Mouse (Mus musculus) brain, adult 2 months (tissue): Measurements from ENCODE around the gene Kmt5a.
"Not testable (repeated sequence)": the region's sequence is repeated elsewhere in the genome, so short reads cannot be mapped to it uniquely, and the experiment has no call there.

Experiments used
- DNase-seq: peaks from one replicate; pipeline ENCODE4 v3.0.0; 2011; ENCODE audit warnings: low read depth, low spot score

Kmt5a gene

DNA sequence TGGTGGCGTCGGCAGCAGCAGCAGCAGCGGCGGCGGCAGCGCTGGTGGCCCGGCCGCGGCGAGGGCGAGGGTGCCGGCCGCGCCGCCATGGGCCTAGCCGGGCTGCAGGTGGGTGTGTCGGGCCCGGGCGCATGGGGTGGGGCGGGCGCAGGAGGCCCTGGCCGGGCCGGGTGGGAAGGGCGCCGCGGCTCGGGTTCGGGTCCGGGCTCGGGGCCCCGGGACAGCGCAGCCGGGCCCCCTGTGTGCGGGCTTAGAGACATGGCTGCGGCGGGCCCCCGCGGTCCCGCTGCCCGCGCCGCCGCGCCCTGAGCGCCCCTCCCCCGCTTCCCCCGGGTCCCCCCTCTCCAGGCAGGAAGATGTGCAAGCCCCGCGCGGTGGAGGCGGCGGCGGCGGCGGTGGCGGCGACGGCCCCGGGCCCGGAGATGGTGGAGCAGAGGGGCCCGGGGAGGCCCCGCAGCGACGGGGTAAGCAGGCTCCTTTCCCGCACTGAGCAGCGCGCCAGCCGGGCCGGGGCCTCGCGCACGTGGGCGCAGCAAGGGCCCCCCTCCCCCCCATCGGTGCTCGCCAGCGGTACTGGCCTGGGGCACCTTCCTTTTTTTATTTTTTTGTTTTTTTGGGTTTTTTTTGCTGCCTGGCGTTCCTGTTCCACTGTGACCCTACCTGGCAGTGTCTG lies 6.0 kb downstream of the Kmt5a start:
- peak; percentile 28 for DNase-seq

DNA sequence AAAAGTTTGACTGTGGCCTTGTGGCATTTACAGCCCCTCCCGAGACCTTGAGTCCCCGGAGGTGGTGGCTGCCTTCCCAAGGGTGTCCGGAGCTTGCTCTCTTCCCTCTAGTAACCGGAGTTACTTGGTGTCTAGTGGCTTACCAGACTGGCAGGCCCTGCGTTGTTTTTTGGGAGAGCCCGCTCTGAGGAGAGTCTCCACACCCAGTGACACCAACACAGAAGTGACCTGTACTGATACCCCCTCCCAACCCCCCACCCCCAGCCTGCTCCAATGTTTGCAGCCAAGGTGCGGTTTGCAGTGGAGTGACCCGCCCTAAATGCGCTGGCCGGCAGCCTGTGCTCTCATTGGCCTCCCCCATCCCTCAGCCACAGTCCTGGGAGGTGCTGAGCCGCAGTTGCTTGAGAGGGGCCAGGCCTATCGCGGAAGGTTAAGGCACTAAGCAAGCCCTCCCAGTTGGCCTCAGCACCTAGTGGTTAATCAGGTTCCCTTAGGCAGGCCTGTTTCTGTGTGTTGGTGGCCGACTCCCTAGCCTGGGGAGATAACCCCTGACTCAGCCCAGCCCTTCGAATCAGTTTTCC lies 6.7 kb downstream of the Kmt5a start:
- DNase-seq = peak; percentile 52

DNA sequence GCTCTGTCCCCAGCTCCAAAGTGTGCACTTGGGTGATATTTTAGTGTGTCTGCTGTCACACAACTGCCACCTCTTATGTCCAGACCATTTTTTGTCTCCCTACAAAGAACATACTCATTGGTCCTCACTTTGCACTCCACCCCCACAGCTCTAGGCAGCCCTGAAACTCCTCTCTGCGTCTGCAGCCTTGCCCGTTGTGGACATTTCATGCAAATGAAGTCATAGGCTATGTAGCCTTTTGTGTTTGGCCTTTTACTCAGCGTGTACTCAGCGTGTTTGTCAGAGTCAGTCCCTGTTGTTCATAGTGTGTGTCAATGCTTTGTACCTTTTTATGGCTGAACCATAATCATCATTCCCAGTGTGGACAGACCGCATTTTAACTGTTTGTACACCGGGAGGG lies 9.8 kb downstream of the Kmt5a start:
- peak; percentile 66 for DNase-seq

DNA sequence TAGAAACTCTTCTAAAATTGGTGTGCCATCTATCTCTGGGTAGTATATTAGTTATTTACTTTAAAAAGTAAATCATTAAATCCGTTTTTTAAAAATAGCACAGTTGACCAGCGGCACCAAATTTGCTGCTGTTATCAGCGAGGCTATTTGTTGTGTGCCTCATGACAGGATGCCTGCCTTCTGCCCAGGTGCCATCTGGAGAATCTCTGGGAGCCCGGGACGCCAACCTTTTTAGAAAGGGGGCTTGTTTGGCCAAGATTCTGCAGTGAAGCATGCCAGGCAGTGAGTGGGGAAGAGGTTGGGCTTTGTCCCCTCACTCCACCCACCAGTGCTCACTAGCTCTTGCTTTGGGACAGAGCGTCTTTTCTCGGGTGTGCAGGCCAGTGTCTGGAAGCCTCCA lies 10.3 kb downstream of the Kmt5a start:
- DNase-seq = peak; percentile 31

DNA sequence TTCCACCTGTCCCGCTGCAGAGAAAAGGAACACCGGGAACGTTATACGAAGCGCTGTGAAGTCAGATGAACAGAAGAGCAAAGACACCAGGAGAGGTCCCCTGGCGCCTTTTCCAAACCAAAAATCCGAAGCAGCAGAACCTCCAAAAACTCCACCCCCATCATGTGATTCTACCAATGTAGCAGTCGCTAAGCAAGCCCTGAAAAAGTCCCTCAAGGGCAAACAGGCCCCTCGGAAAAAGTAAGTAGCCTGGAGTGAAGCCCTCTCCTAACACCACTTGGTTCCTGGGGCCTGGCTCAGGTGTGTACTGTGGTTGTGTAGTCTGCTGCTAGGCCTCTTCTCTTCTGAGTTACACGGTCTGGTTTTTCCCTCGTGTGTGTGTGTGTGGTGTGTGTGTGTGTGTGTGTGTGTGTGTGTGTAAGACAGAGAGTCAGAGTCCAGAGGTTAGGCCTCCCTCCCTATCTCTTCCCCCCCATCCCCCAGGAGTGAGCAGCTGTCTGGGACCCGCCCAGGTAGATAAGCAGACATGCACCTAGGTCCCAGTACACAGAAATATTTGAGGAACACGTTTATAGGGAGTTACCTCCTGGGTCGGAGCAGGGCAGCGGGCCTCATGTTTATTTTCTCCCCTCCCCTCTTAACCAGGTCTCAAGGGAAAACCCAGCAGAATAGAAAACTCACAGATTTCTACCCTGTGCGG lies 11.1 kb downstream of the Kmt5a start:
- no peak for DNase-seq

DNA sequence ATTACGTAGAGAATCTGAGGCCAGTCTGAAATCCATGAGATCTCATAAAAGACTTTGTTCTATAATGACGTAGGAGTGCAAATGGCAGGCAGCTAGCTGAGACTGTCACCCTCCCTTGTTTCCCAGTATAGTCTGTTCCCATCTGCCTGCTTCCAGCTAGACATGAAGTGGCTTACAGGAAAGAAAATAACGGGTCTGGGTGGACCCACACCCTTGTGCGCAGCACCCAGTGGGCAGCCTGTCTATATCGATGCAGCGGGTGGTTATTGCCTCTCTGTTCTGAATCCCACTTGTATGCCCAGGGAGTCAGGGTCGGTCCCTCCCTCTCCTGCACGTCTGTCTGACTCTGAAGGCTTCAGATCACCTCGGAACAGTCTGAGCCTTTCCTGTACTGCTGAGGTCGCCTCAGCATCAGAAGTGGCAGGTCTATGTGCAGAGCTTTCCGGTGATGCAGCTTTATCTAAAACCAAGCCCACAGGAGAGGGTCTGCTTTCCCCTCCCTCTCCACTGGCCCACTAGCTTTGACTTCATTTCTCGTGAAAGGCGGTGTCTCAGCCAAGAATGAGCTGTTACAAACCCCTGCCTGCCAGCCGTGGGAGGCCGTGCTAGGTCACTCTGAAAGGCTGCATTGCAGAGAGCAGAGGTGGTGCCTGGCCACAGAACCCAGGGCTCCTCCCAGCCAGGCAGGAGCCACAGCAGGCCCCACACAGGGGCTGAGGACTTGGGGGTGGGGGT lies 12.9 kb downstream of the Kmt5a start:
- DNase-seq = peak; percentile 83

DNA sequence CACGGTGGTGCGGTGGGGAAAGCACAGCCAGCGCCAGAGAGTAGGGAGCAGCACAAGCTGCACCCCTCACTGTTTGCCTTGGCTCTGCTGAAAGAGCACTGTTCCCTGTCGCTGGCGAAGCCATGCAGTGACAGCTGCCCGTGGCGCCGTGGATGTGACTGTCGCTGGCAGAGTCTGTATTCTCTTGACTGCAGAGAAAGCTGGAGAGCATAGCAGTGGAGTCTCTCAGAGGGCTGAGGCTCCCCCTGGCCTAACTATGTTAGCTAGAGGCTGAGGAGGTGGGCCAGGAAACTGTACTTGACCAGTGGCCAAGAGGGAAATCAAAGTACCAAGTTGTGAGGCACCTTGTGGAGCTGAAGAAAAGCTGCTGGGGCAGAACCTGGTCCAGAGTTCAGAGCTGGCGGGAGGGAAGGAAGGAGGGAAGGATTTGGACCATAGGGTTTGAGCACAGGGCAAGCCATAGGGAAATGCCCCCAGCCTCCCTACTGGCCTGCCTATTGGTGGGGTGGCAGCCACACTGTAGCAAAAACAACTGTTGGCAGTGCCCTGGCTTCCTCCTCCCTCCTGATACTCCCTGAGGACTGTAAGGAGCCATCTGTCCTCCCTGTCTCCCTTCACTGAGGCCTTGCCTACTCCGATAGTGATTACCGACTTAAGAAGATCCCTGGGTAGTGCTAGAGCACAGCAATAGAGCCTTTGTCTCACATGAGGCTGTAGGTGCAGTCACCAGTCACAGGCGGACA lies 13.8 kb downstream of the Kmt5a start:
- DNase-seq = peak; percentile 89

DNA sequence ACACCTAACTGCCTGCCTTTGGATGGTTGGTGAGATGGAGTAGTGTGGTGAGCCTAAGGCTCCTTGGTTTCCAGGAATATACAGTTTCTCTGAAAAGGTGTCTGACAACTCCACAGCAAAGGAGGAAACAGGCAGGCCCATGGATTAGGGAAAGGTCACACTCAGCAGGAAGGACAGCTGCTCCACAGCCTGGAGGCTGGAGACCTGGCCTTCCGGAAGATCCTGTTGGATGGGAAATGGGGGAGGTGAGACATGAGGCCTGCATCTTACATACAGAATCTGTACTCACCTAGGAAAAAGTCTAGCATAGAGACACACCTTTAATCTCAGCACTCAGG lies 14.3 kb downstream of the Kmt5a start:
- DNase-seq = peak; percentile 59

DNA sequence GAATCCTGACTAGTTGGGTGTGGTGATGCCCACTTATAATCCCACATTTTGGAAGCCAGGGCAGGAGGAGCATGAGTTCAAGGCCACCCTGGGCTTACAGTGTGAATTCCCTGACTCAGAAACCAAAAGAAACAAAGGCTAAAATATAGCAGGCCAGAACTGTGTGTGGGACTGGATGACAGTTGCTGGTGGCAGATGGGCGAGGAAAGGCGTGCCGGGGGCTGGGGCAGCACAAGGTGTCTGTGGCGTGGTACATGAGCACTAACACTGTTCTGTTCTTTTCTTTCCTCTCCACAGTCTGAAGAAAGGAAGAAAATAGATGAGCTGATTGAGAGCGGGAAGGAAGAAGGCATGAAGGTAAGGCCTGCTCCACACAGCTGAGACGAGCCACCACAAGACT lies 17.0 kb downstream of the Kmt5a start:
- peak; percentile 53 for DNase-seq

DNA sequence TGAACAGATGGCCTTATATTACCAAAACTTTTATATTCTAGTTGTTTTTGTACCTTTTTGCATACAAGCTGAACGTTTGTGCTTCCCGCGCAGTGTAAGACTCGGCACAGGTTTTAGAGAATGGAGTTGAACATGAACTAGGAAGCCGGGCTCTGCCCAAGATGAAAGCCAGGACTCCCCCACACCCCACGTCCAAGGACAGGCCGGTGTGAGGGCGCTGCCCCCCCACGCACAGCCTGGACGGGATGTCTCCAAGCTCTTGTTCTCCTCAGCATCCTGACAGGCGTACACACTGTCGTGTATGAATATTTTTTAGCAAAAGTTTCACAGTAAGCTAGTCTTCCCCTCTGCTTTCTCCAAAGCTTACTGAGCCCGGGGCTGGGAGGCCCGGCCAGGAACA lies 21.2 kb downstream of the Kmt5a start:
- DNase-seq = not testable (repeated sequence)

DNA sequence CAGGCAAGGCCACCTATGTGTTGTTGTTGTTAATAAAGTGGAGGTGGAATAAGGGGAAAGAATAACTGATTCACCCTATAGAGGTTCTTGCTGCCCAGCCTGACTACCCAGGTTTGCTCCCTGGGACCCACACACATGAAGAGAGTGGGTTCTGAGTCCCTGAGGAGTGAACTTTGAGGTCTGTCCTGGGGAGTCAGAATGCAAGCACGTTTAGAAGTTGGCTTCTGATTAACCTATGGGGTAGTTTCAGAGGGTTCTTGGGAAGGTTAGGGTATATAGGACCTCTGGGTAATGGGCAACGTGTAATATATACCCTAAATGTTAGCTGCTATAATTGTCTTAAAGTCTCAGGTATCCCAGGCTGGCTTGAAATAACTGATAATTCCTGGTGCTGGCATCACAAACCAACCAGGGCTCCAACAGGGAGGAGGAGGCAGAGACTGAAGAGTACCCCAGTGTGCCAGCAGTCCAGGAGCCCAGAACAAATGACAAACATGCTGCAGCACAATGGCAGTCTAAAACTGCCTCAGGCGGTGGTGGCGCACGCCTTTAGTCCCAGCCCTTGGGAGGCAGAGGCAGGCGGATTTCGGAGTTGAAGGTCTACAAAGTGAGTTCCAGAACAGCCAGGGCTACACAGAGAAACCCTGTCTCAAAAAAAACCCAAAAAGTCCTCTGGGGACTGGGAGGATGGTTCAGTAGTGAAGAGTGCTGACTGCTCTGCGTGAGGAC lies 22.7 kb downstream of the Kmt5a start:
- DNase-seq = no peak

DNA sequence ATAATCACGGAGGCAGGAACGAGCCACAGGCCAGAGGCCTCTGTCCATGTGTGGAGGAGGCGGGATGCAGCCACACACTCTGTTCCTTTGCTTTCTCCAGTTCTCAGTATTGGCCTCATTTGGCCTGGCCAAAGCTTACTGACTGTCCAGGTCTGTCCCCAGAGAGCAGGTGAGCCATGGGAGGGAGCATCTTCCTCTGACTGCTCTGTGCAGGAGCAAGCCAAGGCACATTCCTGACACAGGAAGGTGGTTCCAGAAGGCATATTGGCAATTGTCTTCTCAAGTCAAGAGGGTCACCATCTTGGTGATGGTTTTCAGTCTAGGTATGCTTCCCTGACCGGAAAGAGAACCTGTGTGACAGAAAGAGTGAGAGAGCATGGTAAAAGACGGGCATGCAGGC lies 23.7 kb downstream of the Kmt5a start:
- no peak for DNase-seq

DNA sequence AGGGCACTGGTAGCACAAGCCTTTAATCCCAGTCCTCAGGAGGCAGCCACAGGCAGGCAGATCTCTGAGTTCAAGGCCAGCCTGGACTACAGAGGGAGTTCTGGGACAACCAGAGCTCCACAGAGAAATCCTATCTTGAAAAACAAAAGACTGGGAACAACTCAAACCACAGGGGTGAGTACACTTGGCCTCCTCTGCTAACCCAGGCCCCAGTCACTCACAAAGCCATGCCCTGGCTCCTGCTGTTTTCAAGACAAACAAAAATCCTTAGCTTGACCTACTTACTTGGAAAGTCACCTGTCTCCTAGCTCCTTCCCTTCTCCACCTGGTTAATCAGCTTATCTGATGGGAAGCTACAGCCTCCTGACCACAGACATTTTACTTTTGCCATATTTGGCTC lies 25.2 kb downstream of the Kmt5a start:
- DNase-seq = no peak

DNA sequence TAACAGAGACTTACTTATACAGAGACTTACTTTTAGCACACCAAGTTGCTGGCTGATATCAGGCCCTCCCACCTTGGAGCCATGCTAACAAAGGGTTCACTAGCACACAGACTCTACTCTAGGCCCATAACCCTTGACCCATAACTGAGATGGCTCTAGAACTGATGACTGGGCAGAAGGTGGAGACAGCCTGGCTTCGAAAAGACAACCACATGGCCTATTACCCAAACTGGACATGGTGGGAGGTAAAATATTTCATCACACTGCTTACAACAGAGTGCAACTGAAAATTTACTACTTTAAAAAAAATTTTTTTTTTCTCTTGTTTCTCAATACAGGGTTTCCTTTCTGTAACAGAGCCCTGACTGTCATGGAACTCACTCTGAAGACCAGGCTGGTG lies 28.0 kb downstream of the Kmt5a start:
- DNase-seq = no peak

DNA sequence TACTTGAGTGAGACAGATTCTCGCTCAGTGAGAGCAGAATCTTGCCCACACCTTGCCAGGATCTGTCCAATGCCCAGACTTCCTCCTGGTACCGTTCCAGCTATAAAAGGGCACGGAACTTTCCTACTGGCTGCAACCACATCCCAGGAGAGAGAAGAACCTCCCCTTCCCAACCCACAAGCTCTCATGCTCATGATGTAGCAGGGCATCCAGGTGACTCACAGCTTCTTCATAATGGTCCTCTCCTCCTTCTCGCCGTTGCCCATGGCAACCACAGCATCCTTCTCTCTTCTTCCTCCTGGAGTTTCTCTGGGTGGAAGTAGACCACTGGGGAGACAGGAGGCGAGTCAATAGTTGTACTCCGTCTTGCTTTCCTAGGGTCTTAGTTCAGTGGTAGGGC lies 28.6 kb downstream of the Kmt5a start:
- peak; percentile 85 for DNase-seq

DNA sequence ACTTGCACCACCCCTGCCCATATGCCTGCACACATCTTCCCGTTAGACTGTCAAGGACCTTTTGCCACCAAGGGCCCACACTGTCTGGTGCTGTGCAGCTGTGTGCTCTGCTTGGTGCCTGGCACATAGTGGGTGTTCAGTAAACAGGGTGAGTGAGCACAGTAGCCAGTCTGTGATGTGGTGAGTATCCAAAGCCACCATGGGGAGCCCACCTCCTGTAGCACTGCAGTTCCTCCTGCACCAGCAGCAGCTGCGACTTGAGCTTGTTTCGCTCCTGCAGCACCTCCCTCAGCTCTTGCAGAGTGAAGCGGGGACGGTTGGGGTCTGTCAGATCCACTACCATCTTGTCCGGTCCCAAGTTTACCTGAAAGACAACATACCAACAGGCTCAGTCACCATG lies 29.8 kb downstream of the Kmt5a start:
- DNase-seq = no peak

DNA sequence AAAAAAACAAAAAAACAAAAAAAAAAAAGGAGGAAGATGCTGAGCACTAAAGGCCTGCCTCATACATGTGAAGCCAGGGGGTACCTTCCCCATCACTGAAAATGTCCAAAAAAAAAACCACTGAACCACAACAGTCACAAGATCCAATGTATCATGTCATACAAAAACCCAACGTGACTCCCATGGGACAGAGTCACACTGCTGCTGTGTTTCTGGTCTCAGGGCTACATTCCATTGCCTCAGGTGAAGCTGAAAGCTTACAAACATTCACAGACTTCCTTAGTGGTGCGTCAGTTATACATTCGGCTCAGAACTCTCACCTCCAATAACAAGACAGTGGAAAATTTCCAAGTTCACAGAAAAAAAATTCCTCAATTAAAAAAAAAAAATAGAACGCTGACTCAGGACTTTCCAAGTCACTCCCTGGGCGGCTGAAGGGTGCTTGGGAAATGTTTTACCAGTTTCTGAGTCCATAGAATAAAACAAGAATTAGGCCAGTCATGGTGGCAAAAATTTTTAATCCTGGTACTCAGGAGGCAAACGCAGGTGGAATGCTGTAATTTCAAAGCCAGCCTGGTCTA lies 31.0 kb downstream of the Kmt5a start:
- no peak for DNase-seq

DNA sequence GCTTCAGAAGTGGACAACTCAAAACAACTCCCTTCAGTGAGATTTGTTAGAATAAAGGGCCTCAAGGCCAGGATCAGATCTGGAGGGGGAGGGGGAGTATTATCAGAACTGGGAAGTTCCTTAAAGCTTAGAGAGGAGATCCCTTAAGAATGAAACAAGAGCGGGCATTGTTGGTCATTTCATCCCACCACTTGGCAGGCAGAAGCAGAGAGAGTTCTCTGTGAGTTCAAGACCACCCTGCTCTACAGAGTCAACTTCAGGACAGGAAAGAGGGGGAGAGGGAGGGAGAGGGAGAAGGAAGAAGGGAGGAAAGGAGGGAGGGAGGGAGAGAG lies 39.1 kb downstream of the Kmt5a start:
- no peak for DNase-seq

DNA sequence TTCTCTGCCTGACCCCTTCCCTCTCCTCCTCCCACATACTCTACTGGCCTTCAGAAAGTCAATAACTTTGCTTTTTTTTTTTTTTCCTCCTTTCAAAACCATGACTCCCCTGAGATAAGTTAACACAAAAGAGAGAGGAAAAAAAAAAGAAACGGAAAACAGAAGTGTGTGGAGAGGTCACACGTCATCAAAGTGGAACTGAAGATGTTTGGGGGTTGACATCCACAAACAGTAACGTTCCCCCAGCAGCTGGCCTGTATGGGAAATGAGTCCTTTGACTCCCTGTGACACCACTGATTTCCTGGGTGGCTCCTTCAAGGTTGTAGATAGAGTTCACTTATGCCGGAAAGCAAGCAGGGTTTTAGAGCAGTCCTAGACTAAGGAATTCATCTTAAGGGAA lies 40.4 kb downstream of the Kmt5a start:
- no peak for DNase-seq

DNA sequence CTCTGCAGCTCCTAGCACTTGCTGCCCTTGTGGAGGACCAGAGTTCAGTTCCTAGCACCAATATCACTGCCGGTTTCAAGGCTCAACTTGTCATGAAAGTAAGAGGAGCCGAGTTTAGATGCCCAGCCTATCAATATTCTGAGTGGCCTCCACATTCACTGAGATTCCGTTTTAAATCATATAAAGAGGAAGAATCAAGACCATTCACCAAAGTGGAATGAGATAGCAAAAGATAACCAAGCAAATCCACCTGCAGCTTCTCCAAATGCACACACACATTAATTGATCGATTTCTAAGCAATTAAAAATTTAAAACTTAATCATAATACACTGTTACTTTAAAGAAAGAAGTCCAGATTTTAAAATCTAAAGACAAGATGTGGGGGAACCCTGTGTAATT lies 42.0 kb downstream of the Kmt5a start:
- DNase-seq = no peak

DNA sequence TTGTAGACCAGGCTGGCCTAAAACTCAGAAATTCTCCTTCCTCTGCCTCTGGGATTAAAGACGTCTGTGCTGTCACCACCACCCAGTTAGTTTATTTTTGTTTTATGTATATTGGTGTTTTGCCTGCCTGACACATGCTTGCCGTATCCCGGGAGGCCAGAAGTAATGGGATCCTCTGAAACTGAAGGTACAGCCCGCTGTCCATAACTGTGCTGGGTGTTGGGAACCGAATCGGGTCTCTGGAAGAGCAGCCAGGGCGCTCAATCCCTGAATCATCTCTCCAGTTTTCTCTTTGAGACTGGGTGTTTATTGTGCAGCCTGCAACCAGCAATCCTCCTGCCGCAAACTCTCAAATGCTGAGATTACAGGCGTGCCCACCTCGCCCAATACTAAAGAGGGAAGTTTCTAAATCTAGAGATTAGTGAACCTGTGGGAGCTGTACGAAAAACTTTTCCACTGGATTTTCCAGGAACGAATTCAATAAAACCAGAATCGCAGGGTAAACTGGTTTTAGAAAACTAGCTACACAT lies 42.8 kb downstream of the Kmt5a start:
- no peak for DNase-seq
